Mouse (Mus musculus) midbrain, postnatal 0 days (tissue): ENCODE data around the gene Dcp1a. TPM values are rescaled to one million over a fixed set of nuclear protein-coding genes. Genes with fewer than 3 reads are reported as not detected.

Experiments used
- ATAC-seq: fragments of 200-750 bp; cut with Nextera tagmentation; 2 replicates; pipeline ENCODE4 v1.8.0; 2017; ENCODE audit warnings: moderate number of reproducible peaks, mild to moderate bottlenecking, moderate TSS enrichment, moderate library complexity; ENCODE audit not compliant: low FRiP score
- DNase-seq: peaks from one replicate; pipeline ENCODE4 v3.0.0-alpha.2; 2015; ENCODE audit warnings: low spot score
- H3K27ac ChIP-seq: fragments of 300-500 bp; sonication (generic); 2 replicates; pipeline ENCODE4 v1.5.1; 2014; ENCODE audit warnings: low read depth, mild to moderate bottlenecking, low read length, mixed read lengths
- H3K27me3 ChIP-seq: fragments of 300-500 bp; sonication (generic); 2 replicates; pipeline ENCODE4 v1.6.1; 2014; ENCODE audit warnings: low read length, control low read depth, mixed read lengths; ENCODE audit not compliant: insufficient read depth
- H3K36me3 ChIP-seq: fragments of 300-500 bp; sonication (generic); 2 replicates; pipeline ENCODE4 v1.6.1; 2014; ENCODE audit warnings: low read length, control low read depth, mixed read lengths; ENCODE audit not compliant: insufficient read depth
- H3K4me1 ChIP-seq: fragments of 300-500 bp; sonication (generic); 2 replicates; pipeline ENCODE4 v1.6.1; 2014; ENCODE audit warnings: mild to moderate bottlenecking, control low read depth, antibody characterized with exemption, low read length, mixed read lengths; ENCODE audit not compliant: insufficient read depth
- H3K4me2 ChIP-seq: fragments of 300-500 bp; sonication (generic); 2 replicates; pipeline ENCODE4 v1.6.1; 2014; ENCODE audit warnings: low read depth, mild to moderate bottlenecking, low read length, mixed read lengths; ENCODE audit not compliant: poor library complexity, severe bottlenecking
- H3K4me3 ChIP-seq: fragments of 300-500 bp; sonication (generic); 2 replicates; pipeline ENCODE4 v1.5.1; 2014; ENCODE audit warnings: low read depth, mild to moderate bottlenecking, low read length, moderate library complexity
- H3K9ac ChIP-seq: fragments of 300-500 bp; sonication (generic); replicated peaks from 2 replicates; pipeline ENCODE4 v1.6.1; 2014; ENCODE audit warnings: mild to moderate bottlenecking, low read length, moderate library complexity, mixed read lengths; ENCODE audit not compliant: poor library complexity, severe bottlenecking
- H3K9me3 ChIP-seq: fragments of 300-500 bp; sonication (generic); 2 replicates; pipeline ENCODE4 v1.6.1; 2016; ENCODE audit warnings: low read length, control low read depth
- CTCF ChIP-seq: IDR thresholded peaks from 2 replicates; pipeline ENCODE4 v1.5.1; 2016; ENCODE audit warnings: antibody characterized with exemption, mild to moderate bottlenecking
- WGBS: fragments of 180-500 bp; shearing (Covaris S2); extraction: QIAGEN DNeasy Blood & Tissue Kit; methylation state at CpG from one replicate; pipeline ENCODE4 v1.1.7; 2014; 5-methylcytosine and 5-hydroxymethylcytosine counted together
- polyA plus RNA-seq: library from polyadenylated mRNA; unstranded; fragments of >200 nt; fragmentation: Nextera tagmentation; extraction: Ambion mirVana; gene quantifications from 2 replicates; pipeline ENCODE4 v1.2.1, GENCODE M21; 2015
- total RNA-seq: library from RNA; depleted of rRNA; stranded (reverse); fragments of >200 nt; gene quantifications from 2 replicates; pipeline ENCODE4 v1.2.3, GENCODE M21; 2014

Gene Dcp1a
- total and polyA plus RNA-seq, 2 experiments from 2014 or later, result 11.8 to 22.5 TPM

- H3K4me3 ChIP-seq, result no peak overlapping the region
- H3K27me3 ChIP-seq, result no peaks in the 10 kb centered on the region
- H3K9ac ChIP-seq, result no peak overlapping the region
- 93% methylated on average over 6 of the region's 6 CpGs for WGBS
- H3K9me3 ChIP-seq, result no peaks in the 10 kb centered on the region
- H3K36me3 ChIP-seq, result peaks cover 69% of the 10 kb centered on the region
- no peak for DNase-seq
- no peak for ATAC-seq
- no peaks in the 10 kb centered on the region for H3K4me1 ChIP-seq
- H3K27ac ChIP-seq, result no peak overlapping the region
- H3K4me2 ChIP-seq, result no peak overlapping the region
- no peak for TF ChIP-seq CTCF
Measured at GRCm38 (mm10) chr14:30566317-30566716, 87.0 kb downstream of the Dcp1a start.

GRCm38 (mm10) chr14:30568016-30568415, 88.7 kb downstream of the Dcp1a start:
- DNase-seq, result no peak
- Histone ChIP-seq H3K9me3 (no peaks in the 10 kb centered on the region), H3K4me3 (no peak overlapping the region), H3K4me1 (no peaks in the 10 kb centered on the region), H3K27ac (no peak overlapping the region), H3K36me3 (peaks cover 82% of the 10 kb centered on the region), H3K27me3 (no peaks in the 10 kb centered on the region), H3K4me2 (no peak overlapping the region), H3K9ac (no peak overlapping the region)
- no peak for TF ChIP-seq CTCF
- 0 out of 2 replicates have a peak, but pooled peaks have one; percentile 27 for ATAC-seq
- WGBS, result 91% methylated on average over 9 of the region's 9 CpGs

- TF ChIP-seq CTCF, result no peak
- H3K27me3 ChIP-seq, result no peaks in the 10 kb centered on the region
- H3K4me3 ChIP-seq, result no peak overlapping the region
- no peaks in the 10 kb centered on the region for H3K9me3 ChIP-seq
- 80% methylated on average over 9 of the region's 9 CpGs for WGBS
- ATAC-seq (no peak), DNase-seq (no peak)
- no peaks in the 10 kb centered on the region for H3K4me1 ChIP-seq
- no peak overlapping the region for H3K9ac ChIP-seq
- H3K4me2 ChIP-seq, result no peak overlapping the region
- H3K36me3 ChIP-seq, result peaks cover 80% of the 10 kb centered on the region
- no peak overlapping the region for H3K27ac ChIP-seq
Measured at GRCm38 (mm10) chr14:30570303-30570702, 91.0 kb downstream of the Dcp1a start.

- H3K27me3 ChIP-seq, result no peaks in the 10 kb centered on the region
- WGBS, result 91% methylated on average over 10 of the region's 10 CpGs
- H3K36me3 ChIP-seq, result peaks cover 62% of the 10 kb centered on the region
- H3K4me3 ChIP-seq, result no peak overlapping the region
- no peak overlapping the region for H3K9ac ChIP-seq
- no peak for TF ChIP-seq CTCF
- H3K4me2 ChIP-seq, result no peak overlapping the region
- H3K9me3 ChIP-seq, result no peaks in the 10 kb centered on the region
- DNase-seq, result no peak
- no peaks in the 10 kb centered on the region for H3K4me1 ChIP-seq
- ATAC-seq, result no peak
- H3K27ac ChIP-seq, result no peak overlapping the region
Measured at GRCm38 (mm10) chr14:30572253-30572652, 92.9 kb downstream of the Dcp1a start.

GRCm38 (mm10) chr14:30573235-30573634, 93.9 kb downstream of the Dcp1a start:
- Histone ChIP-seq H3K4me2 (no peak overlapping the region), H3K4me1 (no peaks in the 10 kb centered on the region), H3K9me3 (no peaks in the 10 kb centered on the region), H3K36me3 (peaks cover 52% of the 10 kb centered on the region), H3K27ac (no peak overlapping the region), H3K4me3 (no peak overlapping the region), H3K9ac (no peak overlapping the region), H3K27me3 (no peaks in the 10 kb centered on the region)
- ATAC-seq (no peak), DNase-seq (no peak)
- WGBS, result 64% methylated on average over 8 of the region's 8 CpGs
- no peak for TF ChIP-seq CTCF

DNA sequence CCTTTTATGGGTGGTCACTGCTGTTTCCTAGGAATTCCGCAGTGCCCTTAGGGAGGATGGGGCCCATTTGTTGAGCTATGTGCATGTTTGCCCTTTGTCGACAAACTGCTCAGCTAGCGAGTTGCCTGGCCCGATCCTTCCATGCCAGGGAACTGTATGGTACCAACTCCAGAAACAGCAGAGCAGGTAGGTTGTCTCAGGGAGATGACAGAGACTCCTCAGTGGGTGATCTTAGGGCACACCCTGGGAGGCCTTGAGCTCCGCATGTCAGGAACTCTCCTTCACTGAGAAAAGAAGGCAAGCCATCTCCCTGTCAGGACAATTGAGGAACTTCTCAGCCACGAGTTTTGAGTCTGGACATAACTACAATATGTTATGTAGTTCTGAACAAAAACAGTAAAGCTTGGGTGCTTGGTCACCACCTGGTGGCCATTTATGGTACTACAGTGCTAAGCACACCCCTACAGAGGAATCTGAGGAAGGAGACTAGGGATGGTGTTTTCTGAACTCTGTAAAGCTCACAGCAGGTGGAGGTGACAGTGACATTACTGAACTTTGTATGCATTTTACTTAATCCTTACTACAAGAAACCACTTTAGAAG, 94.7 kb downstream of the Dcp1a start:
- Histone ChIP-seq H3K4me3 (no peak overlapping the region), H3K9me3 (no peaks in the 10 kb centered on the region), H3K4me1 (no peaks in the 10 kb centered on the region), H3K27me3 (no peaks in the 10 kb centered on the region), H3K9ac (no peak overlapping the region), H3K27ac (no peak overlapping the region), H3K36me3 (peaks cover 44% of the 10 kb centered on the region), H3K4me2 (no peak overlapping the region)
- WGBS, result 65% methylated on average over 6 of the region's 6 CpGs
- DNase-seq (peak; percentile 85), ATAC-seq (peak; percentile 64; the same call in 1 of the 2 replicates)
- peak; percentile 99 for TF ChIP-seq CTCF
